Mouse (Mus musculus) thymus, adult 2 months (tissue): ENCODE results near the gene Apopt1. TPM values are rescaled to one million over a fixed set of nuclear protein-coding genes. Genes with fewer than 3 reads are reported as not detected.
"Not testable (repeated sequence)": the region's sequence is repeated elsewhere in the genome, so short reads cannot be mapped to it uniquely, and the experiment has no call there.

Experiments used
- DNase-seq: peaks from one replicate; pipeline ENCODE4 v3.0.0; 2021
- H3K27ac ChIP-seq: fragments of 200-500 bp; 2 replicates; pipeline ENCODE4 v1.5.1; 2012; ENCODE audit warnings: low read length, control low read depth; ENCODE audit not compliant: control insufficient read depth, insufficient read depth
- H3K27me3 ChIP-seq: fragments of 200-500 bp; 2 replicates; pipeline ENCODE4 v1.6.1; 2012; ENCODE audit warnings: mild to moderate bottlenecking, low read length, moderate library complexity, mixed read lengths; ENCODE audit not compliant: control insufficient read depth, insufficient read depth
- H3K36me3 ChIP-seq: fragments of 200-500 bp; 2 replicates; pipeline ENCODE4 v1.6.1; 2012; ENCODE audit warnings: mild to moderate bottlenecking, low read length, moderate library complexity; ENCODE audit not compliant: control insufficient read depth, insufficient read depth
- H3K4me1 ChIP-seq: fragments of 200-500 bp; replicated peaks from 2 replicates; pipeline ENCODE4 v1.6.1; 2012; ENCODE audit warnings: low read length; ENCODE audit not compliant: control insufficient read depth, insufficient read depth
- H3K4me3 ChIP-seq: fragments of 200-500 bp; 2 replicates; pipeline ENCODE4 v1.5.1; 2012; ENCODE audit warnings: mild to moderate bottlenecking, low read length, control low read depth, moderate library complexity; ENCODE audit not compliant: control insufficient read depth, insufficient read depth
- CTCF ChIP-seq: fragments of 200-500 bp; IDR thresholded peaks from 2 replicates; pipeline ENCODE4 v1.5.1; 2012; ENCODE audit warnings: mild to moderate bottlenecking, control low read depth, low read length, moderate library complexity, borderline replicate concordance; ENCODE audit not compliant: control insufficient read depth, poor library complexity, insufficient read depth; ENCODE audit errors: extremely low read depth
- POLR2A ChIP-seq: fragments of 200-500 bp; IDR thresholded peaks from 2 replicates; pipeline ENCODE4 v1.6.1; 2012; ENCODE audit warnings: mild to moderate bottlenecking, low read length, control low read depth, moderate library complexity; ENCODE audit not compliant: control insufficient read depth, poor library complexity, insufficient read depth; ENCODE audit errors: extremely low read depth
- WGBS: fragments of 180-500 bp; shearing (Covaris S2); methylation state at CpG from one replicate; pipeline ENCODE4 v1.1.7; 2018; 5-methylcytosine and 5-hydroxymethylcytosine counted together
- polyA plus RNA-seq: library from polyadenylated mRNA; depleted of rRNA; stranded (reverse); fragments of >200 nt; gene quantifications from 2 replicates; pipeline ENCODE4 v1.2.3, GENCODE M21; 2012

The Apopt1 gene
- polyA plus RNA-seq, 1 experiment, result 32.3 TPM

DNA sequence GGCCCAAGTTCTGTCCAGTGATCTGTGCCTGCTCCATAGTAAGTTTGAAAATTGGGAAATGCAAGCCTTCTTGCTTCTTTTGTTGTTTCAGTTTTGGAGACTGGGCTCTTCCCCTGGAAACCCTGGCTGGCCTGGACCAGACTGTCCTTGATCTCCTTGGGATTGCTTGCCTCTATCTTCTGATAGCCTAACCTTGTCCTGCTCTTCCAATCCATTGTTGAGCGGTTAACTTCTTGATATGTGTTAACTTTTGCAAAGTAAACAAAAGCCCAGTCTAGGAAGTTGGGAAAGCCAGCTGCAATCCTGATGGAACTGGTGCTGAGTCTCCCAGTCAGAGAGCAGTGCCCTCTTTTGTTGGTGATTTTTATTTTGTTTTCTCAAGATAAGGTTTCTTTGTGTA is 14.9 kb downstream of the Apopt1 start:
- no peak for DNase-seq
- Histone ChIP-seq H3K27me3 (no peaks in the 10 kb centered on the region), H3K4me3 (no peak overlapping the region), H3K36me3 (0 out of 2 replicates have a peak, but pooled peaks cover 3% of the 10 kb centered on the region), H3K4me1 (peaks cover 8% of the 10 kb centered on the region; the same call in 1 of the 2 replicates), H3K27ac (no peak overlapping the region)
- WGBS, result 97% methylated on average over 1 of the region's 1 CpGs
- no peak for TF ChIP-seq CTCF
- TF ChIP-seq POLR2A, result no peak

DNA sequence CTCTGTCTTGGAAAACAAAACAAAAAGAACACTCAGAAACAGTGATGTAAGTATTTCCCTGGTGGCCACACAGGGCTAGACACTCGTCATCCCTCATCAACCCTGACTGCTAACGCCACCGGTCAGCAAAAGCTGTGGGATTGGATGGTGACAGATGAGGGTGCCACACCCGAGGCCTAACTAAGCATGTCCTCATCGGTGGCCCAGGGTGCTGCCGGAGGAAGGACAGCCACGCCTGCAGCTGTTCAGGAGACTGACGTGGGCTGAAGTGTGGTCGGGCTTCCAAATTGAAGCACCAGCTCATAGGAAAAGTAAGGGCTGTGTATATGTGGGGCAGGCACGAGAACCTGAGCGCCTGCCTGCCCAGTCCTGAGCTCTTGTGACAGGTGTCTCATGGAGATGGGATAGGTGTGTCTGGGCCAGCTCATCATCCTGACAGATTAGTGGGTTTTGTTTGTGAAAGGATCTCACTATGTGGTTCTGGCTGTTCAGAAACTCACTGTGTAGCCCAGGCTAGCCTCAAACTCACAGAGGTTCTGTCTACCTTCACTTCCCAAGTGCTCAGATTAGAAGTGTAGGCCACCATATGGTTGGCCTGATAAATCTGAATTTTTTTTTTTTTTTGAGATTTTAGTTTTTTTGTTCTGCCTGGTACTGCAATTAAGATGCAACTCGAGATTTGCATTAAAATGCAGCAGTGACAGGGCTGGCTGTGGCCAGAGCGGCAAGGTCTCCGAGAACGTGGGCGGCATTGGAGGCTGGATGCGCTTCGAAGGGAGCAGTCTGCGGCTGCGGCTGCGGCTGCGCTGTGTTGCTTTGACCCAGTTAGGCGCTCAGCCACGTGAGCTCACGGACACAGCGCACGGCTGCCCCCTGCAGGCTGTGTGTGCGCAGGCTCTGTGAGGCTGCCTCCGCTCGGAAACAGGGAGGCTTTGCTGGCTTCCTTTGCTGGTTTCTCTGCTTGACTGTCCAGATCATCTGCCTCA is 19.1 kb downstream of the Apopt1 start:
- Histone ChIP-seq H3K4me1 (peaks cover 6% of the 10 kb centered on the region; the same call in 1 of the 2 replicates), H3K36me3 (no peaks in the 10 kb centered on the region), H3K27ac (no peak overlapping the region), H3K27me3 (no peaks in the 10 kb centered on the region), H3K4me3 (no peak overlapping the region)
- WGBS, result 35% methylated on average over 30 of the region's 30 CpGs
- 0 out of 2 replicates have a peak, but pooled peaks have one; percentile 28 for TF ChIP-seq POLR2A
- TF ChIP-seq CTCF, result peak; percentile 96
- DNase-seq, result peak; percentile 85

DNA sequence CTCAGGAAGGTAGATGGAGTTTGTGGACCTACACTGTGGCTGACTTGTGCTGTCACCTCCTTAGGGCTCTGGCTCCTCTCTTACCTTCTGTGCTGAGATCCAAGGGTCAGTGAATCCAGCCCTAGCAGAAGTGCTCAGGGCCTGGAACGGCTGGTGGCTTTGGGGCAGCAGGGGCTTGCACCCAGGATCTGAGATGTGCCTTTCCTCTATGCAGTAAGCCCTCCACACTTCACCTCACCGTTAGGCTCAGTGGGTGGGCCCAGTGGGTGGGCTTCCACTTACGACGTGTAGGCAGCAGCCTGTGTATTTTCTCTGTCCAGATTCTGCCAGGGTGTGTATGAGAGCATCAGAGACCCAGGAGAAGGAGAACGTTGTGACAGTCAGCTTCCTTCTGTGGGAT is 19.9 kb downstream of the Apopt1 start:
- 86% methylated on average over 5 of the region's 5 CpGs for WGBS
- no peaks in the 10 kb centered on the region for H3K27me3 ChIP-seq
- H3K4me1 ChIP-seq, result peaks cover 6% of the 10 kb centered on the region; the same call in 1 of the 2 replicates
- TF ChIP-seq POLR2A, result no peak
- no peak for TF ChIP-seq CTCF
- no peak for DNase-seq
- no peak overlapping the region for H3K4me3 ChIP-seq
- no peak overlapping the region for H3K27ac ChIP-seq
- no peaks in the 10 kb centered on the region for H3K36me3 ChIP-seq

DNA sequence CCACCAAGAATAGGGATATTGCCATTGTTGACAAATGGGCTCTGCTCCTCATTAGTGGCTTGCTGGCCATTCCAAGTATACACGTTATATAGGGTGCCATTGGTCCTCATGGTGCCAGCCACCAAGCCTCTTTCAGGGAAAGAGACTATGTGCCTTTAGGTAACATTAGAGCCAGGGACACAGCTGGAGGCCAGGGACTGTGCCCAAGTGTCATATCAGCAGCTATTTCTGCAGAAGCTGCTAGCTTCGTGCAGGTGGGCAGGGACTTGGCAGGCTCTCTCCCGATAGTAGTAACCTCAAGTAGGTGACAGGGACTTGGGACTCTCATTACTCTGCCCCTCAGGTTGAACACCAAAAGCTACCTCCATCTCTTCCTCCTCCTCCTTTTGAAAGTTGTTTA is 21.9 kb downstream of the Apopt1 start:
- H3K27me3 ChIP-seq, result no peaks in the 10 kb centered on the region
- no peaks in the 10 kb centered on the region for H3K36me3 ChIP-seq
- DNase-seq, result no peak
- 98% methylated on average over 3 of the region's 3 CpGs for WGBS
- no peak overlapping the region for H3K27ac ChIP-seq
- H3K4me1 ChIP-seq, result peaks cover 6% of the 10 kb centered on the region; the same call in 1 of the 2 replicates
- TF ChIP-seq CTCF, result no peak
- no peak for TF ChIP-seq POLR2A
- no peak overlapping the region for H3K4me3 ChIP-seq

DNA sequence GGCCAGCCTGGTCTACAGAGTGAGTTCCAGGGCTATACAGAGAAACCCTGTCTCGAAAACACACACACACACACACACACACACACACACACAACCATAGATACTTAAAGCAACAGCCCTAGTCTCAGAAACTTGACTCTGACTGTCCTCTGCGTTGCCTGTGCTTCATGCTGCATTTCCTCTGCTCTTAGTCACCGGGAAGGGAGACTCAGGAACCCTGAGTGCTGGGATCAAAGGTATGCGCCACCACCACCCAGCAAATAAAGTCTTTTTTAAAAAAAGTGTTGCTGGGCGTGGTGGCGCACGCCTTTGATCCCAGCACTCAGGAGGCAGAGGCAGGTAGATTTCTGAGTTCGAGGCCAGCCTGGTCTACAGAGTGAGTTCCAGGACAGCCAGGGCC is 23.6 kb downstream of the Apopt1 start:
- H3K4me3 ChIP-seq, H3K4me1 ChIP-seq, DNase-seq, H3K27me3 ChIP-seq, H3K27ac ChIP-seq, H3K36me3 ChIP-seq: not testable (repeated sequence)
- 93% methylated on average over 8 of the region's 8 CpGs for WGBS

DNA sequence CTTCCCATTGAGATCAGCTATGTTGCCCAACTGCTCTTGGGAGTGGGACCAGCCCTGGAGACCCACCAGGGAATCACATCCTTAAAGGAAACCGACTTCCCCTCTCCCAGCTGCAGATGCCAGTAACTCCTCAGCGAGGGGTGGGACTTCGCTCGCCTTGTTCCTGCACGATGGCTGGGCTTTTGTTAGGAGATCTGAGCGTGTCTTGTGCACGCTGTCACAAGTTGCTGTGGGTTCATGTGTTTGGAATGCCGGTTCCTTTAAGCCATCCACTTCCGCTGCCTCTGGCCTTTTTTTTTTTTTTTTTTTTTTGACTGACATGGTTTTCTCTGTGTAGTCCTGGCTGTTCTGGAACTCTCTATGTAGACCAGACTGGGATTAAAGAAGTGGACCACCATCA is 24.3 kb downstream of the Apopt1 start:
- WGBS, result 83% methylated on average over 9 of the region's 9 CpGs
- H3K4me1 ChIP-seq, result peaks cover 3% of the 10 kb centered on the region; the same call in 1 of the 2 replicates
- TF ChIP-seq CTCF, result no peak
- no peak for TF ChIP-seq POLR2A
- H3K4me3 ChIP-seq, result no peak overlapping the region
- DNase-seq, result no peak
- H3K27me3 ChIP-seq, result no peaks in the 10 kb centered on the region
- no peaks in the 10 kb centered on the region for H3K36me3 ChIP-seq
- no peak overlapping the region for H3K27ac ChIP-seq
